Mouse (Mus musculus): ENCODE measurements around the gene Gm37240. TPM values are rescaled to one million over a fixed set of nuclear protein-coding genes. Genes with fewer than 3 reads are reported as not detected.
"Not testable (repeated sequence)": the region's sequence is repeated elsewhere in the genome, so short reads cannot be mapped to it uniquely, and the experiment has no call there.

Gene Gm37240
- total RNA-seq, 2 experiments from 2014 or later = 38.8 to 39.2 TPM

- no peak for DNase-seq (ENCODE audit: low spot score)
- intact Hi-C loops (cut with DNase I) = loop anchor here (10.0 kb wide), 1 partner anchor 215 kb away; the partner anchor contains the start of gene Fam160a1
Observed at GRCm38 (mm10) chr3:85599526-85599925, 287.8 kb downstream of the Gm37240 start.

DNA sequence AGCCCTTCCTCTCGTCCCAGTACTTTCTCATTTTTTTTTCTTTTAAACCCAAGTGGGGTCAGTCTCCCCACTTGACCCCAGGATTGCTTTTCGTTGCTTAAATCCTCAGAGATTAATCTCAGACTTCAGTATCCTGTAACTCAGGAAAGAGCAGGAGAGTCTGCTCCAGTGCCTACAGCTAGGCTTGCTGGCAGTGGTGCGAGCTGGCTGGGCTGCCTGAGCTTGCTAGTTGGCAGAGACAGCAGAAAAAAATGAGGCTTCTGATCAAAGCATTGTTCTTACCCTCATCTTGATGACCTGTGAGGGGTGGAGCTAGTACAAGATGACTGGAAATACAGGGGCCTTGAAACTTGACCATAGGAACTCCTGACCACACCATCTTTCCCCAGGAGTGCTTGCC is 292.9 kb downstream of the Gm37240 start:
- DNase-seq (ENCODE audit: low spot score) = no peak
- intact Hi-C loops (cut with DNase I) = loop anchor here (10.0 kb wide), 1 partner anchor 220 kb away; the partner anchor contains the start of gene Fam160a1

DNA sequence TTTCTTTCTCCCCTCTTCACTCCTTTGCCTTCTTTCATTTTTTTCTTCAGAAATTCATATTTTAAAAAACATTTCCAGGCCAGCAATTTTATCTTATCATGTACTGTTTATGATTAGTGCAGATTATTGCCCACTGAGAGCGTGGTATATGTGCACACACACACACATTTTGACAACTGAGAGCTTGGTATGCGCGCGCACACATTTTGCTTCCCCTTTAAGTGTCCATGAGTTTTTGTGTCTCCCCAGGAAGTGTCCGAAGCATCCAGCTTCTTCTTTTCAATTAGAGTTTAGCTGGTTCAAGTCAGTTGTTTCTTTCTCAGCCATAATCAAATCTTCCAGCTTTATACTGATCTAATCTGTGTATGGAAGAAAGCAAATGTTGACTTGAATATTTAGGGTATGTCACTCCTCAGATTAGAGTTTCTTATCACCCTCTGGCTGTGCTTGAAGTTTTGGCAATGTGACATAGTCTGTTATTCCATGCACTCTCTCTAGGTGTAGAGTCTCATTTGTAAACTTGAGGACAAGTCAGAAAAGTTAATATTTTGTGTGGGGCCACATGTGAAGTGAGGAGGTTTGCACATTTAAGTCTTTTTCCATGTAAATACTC is 294.6 kb downstream of the Gm37240 start:
- intact Hi-C loops (cut with DNase I) = loop anchor here (10.0 kb wide), 1 partner anchor 222 kb away; the partner anchor contains the start of gene Fam160a1
- no peak for DNase-seq (ENCODE audit: low spot score)

DNA sequence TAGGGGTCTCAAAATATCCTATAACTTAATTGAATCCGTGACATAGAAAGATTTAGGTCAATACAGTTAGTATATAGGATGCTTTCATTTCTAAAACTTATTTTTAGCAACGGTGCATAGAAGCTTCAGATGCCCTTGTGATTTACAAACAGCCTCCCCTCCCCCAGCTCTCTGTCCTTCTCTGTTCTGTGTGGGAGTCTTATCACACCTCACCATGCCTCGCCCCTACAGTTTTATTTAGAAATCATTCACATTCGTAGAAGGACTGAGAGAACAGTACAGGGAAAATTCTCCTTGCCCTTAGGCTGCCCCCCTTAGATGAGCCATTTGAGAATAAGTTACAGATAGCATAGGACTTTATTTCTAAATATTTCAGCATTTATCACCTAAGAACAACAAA is 295.3 kb downstream of the Gm37240 start:
- intact Hi-C loops (cut with DNase I) = loop anchor here (10.0 kb wide), 1 partner anchor 223 kb away; the partner anchor contains the start of gene Fam160a1
- DNase-seq (ENCODE audit: low spot score) = no peak

DNA sequence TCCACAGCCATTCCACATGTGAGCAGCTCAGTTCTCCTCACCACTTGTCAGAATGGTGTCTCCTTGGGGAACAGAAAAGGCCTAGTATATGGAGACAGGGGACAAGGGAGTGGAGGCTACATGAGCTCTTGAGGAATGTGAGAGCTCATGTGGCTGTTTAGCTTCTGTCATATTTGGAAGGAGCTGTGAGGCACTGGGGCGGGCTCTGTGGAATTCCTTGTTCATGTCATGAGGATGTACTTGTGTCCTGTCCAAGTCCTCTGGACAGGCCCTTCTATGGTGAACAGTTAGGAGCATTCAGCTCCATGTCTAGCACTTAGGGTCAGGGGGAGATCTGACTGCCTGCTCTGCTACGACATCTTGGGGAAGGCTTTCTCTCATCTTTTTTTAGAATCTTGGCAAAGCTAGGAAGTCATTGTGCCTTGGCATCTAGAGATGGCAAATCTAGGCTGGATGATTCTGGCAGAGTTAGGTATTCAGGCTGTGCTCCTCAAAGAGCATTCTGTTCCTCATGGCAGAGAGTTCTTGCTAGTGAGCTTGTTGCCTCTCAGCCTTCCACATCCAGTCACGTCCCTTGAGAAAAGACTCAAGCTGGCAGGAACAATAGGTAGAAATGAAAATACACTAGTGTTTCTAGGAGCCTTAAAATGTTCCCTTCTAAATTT is 297.1 kb downstream of the Gm37240 start:
- intact Hi-C loops (cut with DNase I) = loop anchor here (10.0 kb wide), 1 partner anchor 225 kb away; the partner anchor contains the start of gene Fam160a1
- DNase-seq (ENCODE audit: low spot score) = no peak

DNA sequence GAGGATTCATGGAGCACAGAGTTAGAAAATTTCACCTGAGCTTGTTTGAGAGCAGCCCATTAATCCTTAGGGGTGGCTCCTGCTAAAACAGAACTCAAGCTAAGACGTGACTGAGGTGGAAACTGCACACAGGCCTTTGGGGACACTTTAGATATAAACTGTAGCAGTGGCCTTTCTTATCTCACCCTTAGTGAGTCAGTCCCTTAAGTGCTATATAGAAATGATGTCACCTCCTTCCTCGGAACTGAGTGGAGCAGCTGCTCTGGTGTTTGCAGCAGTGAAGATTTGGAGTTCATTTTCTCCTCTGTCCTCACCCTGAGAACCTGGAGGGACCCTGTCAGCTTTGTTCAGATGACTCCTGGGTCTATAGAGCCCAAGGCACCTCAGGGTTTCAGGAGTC is 298.6 kb downstream of the Gm37240 start:
- no peak for DNase-seq (ENCODE audit: low spot score)

DNA sequence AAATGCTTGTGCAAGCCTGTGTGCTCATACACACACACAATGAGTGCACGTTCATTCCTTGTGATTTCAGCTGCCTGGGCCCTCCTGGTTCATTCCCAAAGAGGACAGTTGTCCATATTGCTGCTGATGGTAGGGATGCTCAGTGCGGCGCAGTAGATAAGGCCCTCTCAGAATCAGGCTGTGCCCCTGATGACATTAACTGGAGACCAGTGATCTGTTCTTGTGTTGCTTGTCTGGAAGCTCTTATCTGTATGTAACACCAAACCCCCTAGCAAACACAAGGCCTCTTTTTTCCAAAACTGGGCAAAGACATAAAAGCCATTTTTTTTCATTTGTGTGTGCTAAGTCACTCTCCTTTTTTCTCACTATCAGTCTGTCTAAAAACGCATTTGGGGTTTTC is 302.4 kb downstream of the Gm37240 start:
- no peak for DNase-seq (ENCODE audit: low spot score)
- intact Hi-C loops (cut with DNase I) = no loop called here

More for the DNA sequence above, 298.6 kb downstream of the Gm37240 start:
- intact Hi-C loops (cut with DNase I) = no loop called here

DNA sequence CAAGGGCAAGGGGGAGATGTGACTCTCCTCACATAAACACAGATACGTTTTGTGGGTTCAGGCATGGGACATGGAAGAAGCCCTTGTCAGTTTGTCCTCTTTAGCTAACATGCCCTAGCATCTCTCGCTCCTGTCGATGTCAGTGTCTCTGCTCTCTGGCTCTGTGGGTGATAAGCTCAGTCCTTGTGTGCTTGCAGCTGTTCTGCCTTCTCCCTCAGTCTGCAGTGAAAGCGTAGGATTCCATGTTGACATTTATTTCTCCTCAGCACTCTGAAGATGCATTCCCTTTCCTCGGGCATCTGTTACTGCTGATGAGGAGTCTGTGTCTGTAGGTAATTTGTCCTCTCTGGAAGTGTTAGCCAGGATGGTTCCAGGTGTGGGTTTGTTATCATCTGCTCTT is 304.1 kb downstream of the Gm37240 start:
- DNase-seq (ENCODE audit: low spot score) = no peak
- intact Hi-C loops (cut with DNase I) = no loop called here

DNA sequence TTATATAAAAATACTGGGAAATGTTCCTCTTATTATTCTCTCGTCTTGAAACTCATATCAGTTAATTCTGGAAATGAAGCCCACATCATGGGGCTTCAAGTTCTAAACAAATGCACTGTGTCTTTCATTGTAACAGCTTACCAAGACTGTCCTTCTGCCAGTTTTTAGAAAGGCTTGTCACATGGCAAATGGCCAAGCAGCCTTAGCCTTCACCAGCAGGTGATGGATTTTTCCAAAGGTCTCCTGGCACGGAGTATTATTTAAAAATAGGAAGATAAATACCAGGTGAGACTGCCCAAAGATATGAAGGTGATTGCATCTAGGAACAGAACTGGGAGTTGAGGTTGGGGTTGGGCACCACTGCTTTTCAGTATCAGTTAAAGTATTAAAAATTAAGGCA is 304.6 kb downstream of the Gm37240 start:
- DNase-seq (ENCODE audit: low spot score) = no peak
- intact Hi-C loops (cut with DNase I) = no loop called here

DNA sequence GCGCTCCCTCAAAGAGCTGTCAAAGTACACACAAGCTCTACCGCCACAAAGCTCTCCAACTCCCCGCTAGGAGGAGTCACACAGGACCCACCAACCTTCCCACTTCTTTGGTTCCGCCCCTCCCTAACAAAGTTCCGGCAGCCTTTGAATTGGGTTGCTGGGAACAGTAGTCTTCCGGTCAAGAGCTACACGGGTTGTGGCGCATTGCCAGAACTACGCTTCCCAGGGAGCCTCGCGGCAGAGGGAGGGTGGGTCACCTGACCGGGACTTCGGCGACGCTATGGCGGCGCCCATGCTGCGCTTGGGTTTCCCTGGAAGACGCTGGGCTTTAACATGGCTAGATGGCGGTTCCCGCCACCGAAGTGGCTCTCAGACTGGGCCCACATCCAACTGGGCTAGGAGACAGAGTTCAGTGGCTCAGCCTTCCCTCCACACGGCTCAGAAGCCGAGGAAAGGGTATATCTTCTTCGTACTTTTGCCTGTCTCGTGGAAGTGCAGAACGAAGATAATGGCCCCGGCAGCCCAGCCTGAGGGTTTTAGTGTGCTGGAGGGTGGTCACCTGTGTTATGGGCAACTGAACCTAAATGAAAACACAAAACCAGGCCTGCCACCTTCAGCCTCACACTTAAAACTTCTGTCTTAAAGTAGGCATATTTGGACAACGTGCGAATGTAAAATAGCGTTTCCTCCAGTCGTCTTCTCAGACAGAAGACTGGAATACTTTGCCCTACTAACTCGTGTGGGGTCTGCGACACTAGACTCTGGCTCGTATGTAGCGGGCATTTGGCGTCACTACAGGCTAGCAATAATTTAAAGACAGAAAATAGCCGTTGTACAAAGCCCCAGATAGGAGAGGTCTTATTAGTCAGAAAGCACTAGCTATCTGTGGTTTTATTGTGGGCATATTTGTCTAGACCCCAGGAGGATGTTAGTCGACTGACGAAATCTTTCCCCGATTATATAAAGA is 313.2 kb downstream of the Gm37240 start, which contains the start of gene Gatb:
Gatb (plus strand) TSS at position 256 of the 967 bp plus-strand sequence.
- peak; percentile 96 for DNase-seq (ENCODE audit: low spot score)
- intact Hi-C loops (cut with DNase I) = loop anchor here (2.0 to 5.0 kb wide), 3 partner anchors 351 to 569 kb away; partner anchors contain the start of gene Rps3a1

DNA sequence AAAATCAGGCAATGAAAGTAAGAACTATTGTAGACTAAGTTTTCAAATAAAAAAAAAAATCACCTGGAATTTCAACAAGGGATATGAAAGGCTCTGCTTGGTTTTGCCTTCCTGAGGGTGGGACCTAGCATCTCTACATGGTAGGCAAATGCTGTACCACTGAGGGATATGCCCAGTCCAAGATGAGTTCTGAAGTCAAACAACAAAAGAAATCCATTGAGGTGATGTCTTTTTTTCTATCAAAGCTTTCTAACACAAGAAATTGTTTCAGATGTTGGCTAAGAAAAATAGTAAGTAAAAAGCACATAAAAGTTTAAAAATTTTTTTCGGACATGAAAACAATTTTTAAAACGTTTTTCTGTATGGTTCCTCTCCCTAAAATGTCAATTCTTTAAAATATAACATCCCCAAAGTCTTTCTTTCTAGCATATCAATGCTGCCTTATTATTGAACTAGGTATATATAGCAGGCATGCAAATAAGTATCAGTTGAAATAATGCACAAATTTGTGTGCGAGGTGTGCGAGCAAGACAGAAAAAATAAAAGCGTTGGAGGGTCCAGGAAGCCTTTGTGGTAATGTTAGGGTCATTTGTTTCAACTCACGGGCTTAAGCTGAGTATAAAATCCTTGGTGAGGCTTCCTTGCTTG is 314.0 kb downstream of the Gm37240 start:
- DNase-seq (ENCODE audit: low spot score) = no peak
- intact Hi-C loops (cut with DNase I) = loop anchor here (2.0 to 5.0 kb wide), 2 partner anchors 351 to 356 kb away; no protein-coding TSS in a partner anchor

- intact Hi-C loops (cut with DNase I) = loop anchor here (2.0 to 5.0 kb wide), 2 partner anchors 352 to 355 kb away; no protein-coding TSS in a partner anchor
- not testable (repeated sequence) for DNase-seq (ENCODE audit: low spot score)
Observed at GRCm38 (mm10) chr3:85572502-85572901, 314.8 kb downstream of the Gm37240 start.

DNA sequence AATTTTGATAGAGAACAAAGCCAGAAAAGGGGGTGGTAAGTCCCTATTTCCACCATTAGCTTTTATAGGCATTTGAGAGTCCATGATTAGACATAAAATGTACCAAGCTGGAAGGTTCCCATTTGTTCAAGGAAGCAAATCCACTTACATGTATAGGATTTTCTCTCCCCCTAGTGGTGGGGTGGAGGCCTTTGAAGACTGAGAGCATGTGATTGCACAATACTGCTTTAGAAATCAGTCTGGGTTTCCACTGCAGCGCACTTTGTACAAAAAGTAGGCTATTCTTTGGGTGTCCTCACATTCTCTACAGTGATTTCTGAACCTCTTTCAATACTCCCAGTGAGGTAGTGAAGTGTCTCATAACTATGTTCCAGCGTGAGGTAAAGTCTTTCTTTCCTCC is 316.0 kb downstream of the Gm37240 start:
- DNase-seq (ENCODE audit: low spot score) = no peak
- intact Hi-C loops (cut with DNase I) = loop anchor here (2.0 to 5.0 kb wide), 2 partner anchors 354 to 648 kb away; no protein-coding TSS in a partner anchor

DNA sequence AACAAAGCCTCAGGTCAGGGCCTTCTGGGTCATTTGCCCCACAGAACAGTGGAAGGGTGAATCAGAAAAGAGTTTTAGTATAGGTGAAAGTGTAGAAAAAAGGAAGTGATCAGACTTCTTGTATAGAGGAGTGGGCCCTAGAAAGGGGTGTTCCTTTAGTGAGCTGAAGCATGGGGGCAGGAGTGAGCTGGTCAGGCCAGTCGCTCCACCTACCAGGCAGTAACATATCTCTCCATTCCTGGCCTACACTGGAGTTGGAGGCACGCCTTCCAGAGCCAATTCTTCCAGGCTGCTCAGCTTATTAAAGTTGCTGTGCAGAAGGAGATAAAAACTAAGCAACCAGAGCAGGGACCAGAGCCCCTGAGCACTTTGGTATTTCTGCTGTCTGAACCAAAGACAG is 322.7 kb downstream of the Gm37240 start:
- intact Hi-C loops (cut with DNase I) = loop anchor here (10.0 kb wide), 1 partner anchor 200 kb away; no protein-coding TSS in a partner anchor
- DNase-seq (ENCODE audit: low spot score) = no peak

- no peak for DNase-seq (ENCODE audit: low spot score)
- intact Hi-C loops (cut with DNase I) = loop anchor here (5.0 to 10.0 kb wide), 2 partner anchors 37 to 339 kb away; no protein-coding TSS in a partner anchor
Observed at GRCm38 (mm10) chr3:85553731-85554277, 333.5 kb downstream of the Gm37240 start.

GRCm38 (mm10) chr3:85551352-85551751 is 336.0 kb downstream of the Gm37240 start:
- peak; percentile 26 for DNase-seq (ENCODE audit: low spot score)
- intact Hi-C loops (cut with DNase I) = loop anchor here (5.0 to 10.0 kb wide), 2 partner anchors 34 to 337 kb away; no protein-coding TSS in a partner anchor

- DNase-seq (ENCODE audit: low spot score) = no peak
- intact Hi-C loops (cut with DNase I) = loop anchor here (5.0 to 10.0 kb wide), 2 partner anchors 33 to 336 kb away; no protein-coding TSS in a partner anchor
Observed at GRCm38 (mm10) chr3:85550312-85550711, 337.0 kb downstream of the Gm37240 start.

DNA sequence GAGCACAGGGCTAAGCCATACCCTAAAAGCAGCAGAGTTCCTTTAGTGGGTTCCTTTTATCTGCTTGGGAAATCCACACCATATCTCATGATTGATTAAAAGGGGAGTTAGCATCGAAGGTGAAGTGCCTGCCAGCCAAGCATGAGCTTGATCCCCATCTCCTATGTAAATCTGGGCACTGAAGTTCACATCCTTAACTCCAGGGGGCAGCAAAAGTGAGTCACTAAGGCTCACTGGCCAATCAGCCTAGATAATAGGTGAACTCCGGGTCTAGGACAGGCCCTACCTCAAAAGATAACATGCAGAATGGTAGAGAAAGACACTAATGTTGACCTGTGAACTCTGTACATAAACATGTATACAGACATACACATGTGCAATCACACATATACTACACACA is 343.7 kb downstream of the Gm37240 start:
- intact Hi-C loops (cut with DNase I) = no loop called here
- no peak for DNase-seq (ENCODE audit: low spot score)

DNA sequence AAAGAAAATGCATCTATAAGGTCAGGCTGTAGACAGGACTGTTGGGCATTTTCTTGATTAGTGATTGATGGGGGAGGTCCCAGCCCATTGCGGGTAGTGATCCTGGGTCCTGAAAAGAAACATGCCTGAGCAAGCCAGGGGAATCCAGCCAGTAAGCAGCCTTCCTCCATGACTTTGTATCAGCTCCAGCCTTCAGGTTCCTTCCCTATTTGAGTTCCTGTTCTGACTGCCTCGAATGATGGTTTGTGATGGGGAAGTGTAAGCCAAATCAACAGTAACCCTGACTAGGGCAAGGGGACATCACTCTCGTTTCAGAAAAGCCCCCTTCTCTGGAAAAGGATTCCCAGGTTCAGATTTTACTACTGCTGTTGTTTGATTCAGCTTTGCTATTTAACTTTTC is 344.6 kb downstream of the Gm37240 start:
- no peak for DNase-seq (ENCODE audit: low spot score)
- intact Hi-C loops (cut with DNase I) = no loop called here
